Mouse (Mus musculus) kidney, embryonic 15.5 days (tissue): ENCODE data around the gene Ntng1. TPM values are rescaled to one million over a fixed set of nuclear protein-coding genes. Genes with fewer than 3 reads are reported as not detected.
"Not testable (repeated sequence)": the region's sequence is repeated elsewhere in the genome, so short reads cannot be mapped to it uniquely, and the experiment has no call there.

Source experiments
- ATAC-seq: fragments of 200-750 bp; cut with Nextera tagmentation; replicated peaks from 2 replicates; pipeline ENCODE4 v1.8.0; 2017; ENCODE audit warnings: moderate TSS enrichment; ENCODE audit not compliant: low FRiP score
- H3K27ac ChIP-seq: fragments of 300-500 bp; sonication (generic); 2 replicates; pipeline ENCODE4 v1.5.1; 2015; ENCODE audit warnings: mild to moderate bottlenecking, inconsistent platforms
- H3K27me3 ChIP-seq: fragments of 300-500 bp; sonication (generic); 2 replicates; pipeline ENCODE4 v1.6.1; 2015; ENCODE audit warnings: inconsistent platforms
- H3K36me3 ChIP-seq: fragments of 300-500 bp; sonication (generic); 2 replicates; pipeline ENCODE4 v1.6.1; 2015; ENCODE audit warnings: inconsistent platforms
- H3K4me1 ChIP-seq: fragments of 300-500 bp; sonication (generic); 2 replicates; pipeline ENCODE4 v1.6.1; 2015; ENCODE audit warnings: inconsistent platforms
- H3K4me2 ChIP-seq: fragments of 300-500 bp; sonication (generic); 2 replicates; pipeline ENCODE4 v1.6.1; 2015; ENCODE audit warnings: moderate library complexity, mild to moderate bottlenecking, inconsistent platforms
- H3K4me3 ChIP-seq: fragments of 300-500 bp; sonication (generic); replicated peaks from 2 replicates; pipeline ENCODE4 v1.5.1; 2015; ENCODE audit warnings: mild to moderate bottlenecking, inconsistent platforms
- H3K9ac ChIP-seq: fragments of 300-500 bp; sonication (generic); 2 replicates; pipeline ENCODE4 v1.6.1; 2015; ENCODE audit warnings: mild to moderate bottlenecking, inconsistent platforms
- H3K9me3 ChIP-seq: fragments of 300-500 bp; sonication (generic); replicated peaks from 2 replicates; pipeline ENCODE4 v1.6.1; 2016; ENCODE audit warnings: inconsistent platforms
- WGBS: fragments of 180-500 bp; shearing (Covaris S2); methylation state at CpG from one replicate; pipeline ENCODE4 v1.1.7; 2015; ENCODE audit warnings: mixed read lengths; 5-methylcytosine and 5-hydroxymethylcytosine counted together
- polyA plus RNA-seq: library from polyadenylated mRNA; unstranded; fragments of >200 nt; fragmentation: Nextera tagmentation; extraction: Ambion mirVana; gene quantifications from 2 replicates; pipeline ENCODE4 v1.2.1, GENCODE M21; 2015

The Ntng1 gene
- polyA plus RNA-seq, 1 experiment from 2014 or later = 4.1 TPM

- WGBS = 53% methylated on average over 2 of the region's 2 CpGs
- H3K36me3 ChIP-seq = no peaks in the 10 kb centered on the region
- no peak overlapping the region for H3K27ac ChIP-seq
- H3K9me3 ChIP-seq = no peaks in the 10 kb centered on the region
- H3K9ac ChIP-seq = no peak overlapping the region
- no peak overlapping the region for H3K4me3 ChIP-seq
- no peaks in the 10 kb centered on the region for H3K4me1 ChIP-seq
- H3K4me2 ChIP-seq = no peak overlapping the region
- ATAC-seq = no peak
- H3K27me3 ChIP-seq = no peaks in the 10 kb centered on the region
These were observed 339.7 kb downstream of the Ntng1 start for GRCm38 (mm10) chr3:109804145-109804544.

- Histone ChIP-seq H3K36me3 (no peaks in the 10 kb centered on the region), H3K4me3 (no peak overlapping the region), H3K9me3 (no peaks in the 10 kb centered on the region), H3K27ac (no peak overlapping the region), H3K9ac (no peak overlapping the region), H3K4me2 (no peak overlapping the region), H3K27me3 (no peaks in the 10 kb centered on the region), H3K4me1 (no peaks in the 10 kb centered on the region)
- WGBS = 36% methylated on average over 3 of the region's 3 CpGs
- ATAC-seq = peak; percentile 58; the same call in 1 of the 2 replicates
These were observed 340.2 kb downstream of the Ntng1 start for GRCm38 (mm10) chr3:109803616-109804015.

- Histone ChIP-seq H3K27ac (no peak overlapping the region), H3K4me1 (no peaks in the 10 kb centered on the region), H3K9me3 (no peaks in the 10 kb centered on the region), H3K4me3 (no peak overlapping the region), H3K27me3 (no peaks in the 10 kb centered on the region), H3K9ac (no peak overlapping the region), H3K4me2 (no peak overlapping the region), H3K36me3 (no peaks in the 10 kb centered on the region)
- ATAC-seq = no peak
- 88% methylated on average over 11 of the region's 11 CpGs for WGBS
These were observed 346.5 kb downstream of the Ntng1 start for GRCm38 (mm10) chr3:109797354-109797753.

DNA sequence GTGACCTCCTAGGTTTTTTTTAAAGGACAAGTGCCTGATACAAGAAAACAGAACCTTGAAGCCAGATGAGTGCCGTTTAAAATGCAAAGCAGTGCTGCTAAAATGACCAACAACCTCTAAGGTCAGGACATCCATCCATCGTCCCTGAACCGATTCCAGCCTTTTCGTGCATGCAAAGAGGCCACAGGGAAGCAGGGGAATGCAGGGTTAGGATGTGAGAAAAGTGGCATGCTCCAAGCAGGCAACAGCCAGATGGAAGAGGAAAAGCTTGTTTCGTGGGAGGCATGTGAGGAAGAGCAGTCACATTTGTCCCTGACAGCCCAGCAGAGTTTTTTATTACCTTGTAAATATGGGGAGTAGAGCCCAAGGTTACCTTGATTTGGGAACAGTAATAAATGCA, 360.6 kb downstream of the Ntng1 start:
- no peak for ATAC-seq
- peaks cover 15% of the 10 kb centered on the region for H3K4me1 ChIP-seq
- WGBS = 13% methylated on average over 5 of the region's 5 CpGs
- H3K9me3 ChIP-seq = no peaks in the 10 kb centered on the region
- no peak overlapping the region for H3K9ac ChIP-seq
- H3K27ac ChIP-seq = no peak overlapping the region
- H3K36me3 ChIP-seq = no peaks in the 10 kb centered on the region
- no peak overlapping the region for H3K4me3 ChIP-seq
- no peaks in the 10 kb centered on the region for H3K27me3 ChIP-seq
- H3K4me2 ChIP-seq = peak overlapping the region; percentile 90

DNA sequence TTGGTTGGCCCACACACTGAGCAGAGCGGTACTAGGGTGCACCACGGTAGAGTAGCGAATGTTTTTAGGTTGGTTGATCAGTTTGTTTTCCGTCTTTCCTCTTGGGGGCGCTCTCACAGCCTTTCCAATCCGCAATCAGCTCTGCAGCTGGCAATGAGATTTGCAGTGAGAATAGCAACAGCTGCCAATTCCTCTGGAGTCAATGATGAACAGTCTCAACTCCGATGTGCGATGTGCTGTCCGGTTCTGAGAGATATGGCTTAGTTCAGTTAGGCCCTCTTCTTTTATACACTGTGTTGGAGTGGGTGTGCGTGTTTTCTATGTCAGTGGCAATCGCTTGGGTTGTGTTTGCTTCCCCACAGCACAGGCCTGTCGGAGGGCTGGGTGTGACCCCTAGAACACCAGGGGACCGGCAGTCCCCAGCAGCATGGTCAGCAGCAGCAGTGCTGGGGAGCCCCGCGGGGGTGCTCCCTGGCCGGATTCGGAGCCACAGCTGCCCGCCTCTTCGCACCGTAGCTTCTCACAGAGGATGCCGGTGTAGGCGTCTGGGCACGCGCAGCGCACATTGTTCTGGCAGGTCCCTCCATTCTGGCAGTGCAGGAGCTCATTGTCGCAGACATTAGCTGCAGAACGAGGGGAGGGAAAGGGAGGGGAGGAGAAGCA, 361.4 kb downstream of the Ntng1 start:
- peak; percentile 85 for ATAC-seq
- no peaks in the 10 kb centered on the region for H3K36me3 ChIP-seq
- H3K9me3 ChIP-seq = no peaks in the 10 kb centered on the region
- peak overlapping the region; percentile 90 for H3K4me2 ChIP-seq
- H3K4me1 ChIP-seq = peaks cover 15% of the 10 kb centered on the region
- no peak overlapping the region for H3K27ac ChIP-seq
- 4% methylated on average over 27 of the region's 27 CpGs for WGBS
- H3K9ac ChIP-seq = 0 out of 2 replicates have a peak overlapping the region, but pooled peaks have one; percentile 38
- no peaks in the 10 kb centered on the region for H3K27me3 ChIP-seq
- H3K4me3 ChIP-seq = peak overlapping the region; percentile 44

- no peaks in the 10 kb centered on the region for H3K36me3 ChIP-seq
- peak overlapping the region; percentile 90 for H3K4me2 ChIP-seq
- H3K4me3 ChIP-seq = peak overlapping the region; percentile 44
- H3K9ac ChIP-seq = no peak overlapping the region
- H3K27me3 ChIP-seq = no peaks in the 10 kb centered on the region
- ATAC-seq = peak; percentile 14; the same call in 1 of the 2 replicates
- 63% methylated on average over 7 of the region's 7 CpGs for WGBS
- no peak overlapping the region for H3K27ac ChIP-seq
- H3K4me1 ChIP-seq = peaks cover 15% of the 10 kb centered on the region
- H3K9me3 ChIP-seq = no peaks in the 10 kb centered on the region
These were observed 361.9 kb downstream of the Ntng1 start for GRCm38 (mm10) chr3:109781917-109782288.

- Histone ChIP-seq H3K4me2 (no peak overlapping the region), H3K4me3 (no peak overlapping the region), H3K4me1 (no peaks in the 10 kb centered on the region), H3K27ac (no peak overlapping the region), H3K36me3 (no peaks in the 10 kb centered on the region), H3K9me3 (no peaks in the 10 kb centered on the region), H3K9ac (no peak overlapping the region), H3K27me3 (no peaks in the 10 kb centered on the region)
- WGBS = 34% methylated on average over 2 of the region's 2 CpGs
- 0 out of 2 replicates have a peak, but pooled peaks have one; percentile 52 for ATAC-seq
These were observed 368.6 kb downstream of the Ntng1 start for GRCm38 (mm10) chr3:109775200-109775599.

DNA sequence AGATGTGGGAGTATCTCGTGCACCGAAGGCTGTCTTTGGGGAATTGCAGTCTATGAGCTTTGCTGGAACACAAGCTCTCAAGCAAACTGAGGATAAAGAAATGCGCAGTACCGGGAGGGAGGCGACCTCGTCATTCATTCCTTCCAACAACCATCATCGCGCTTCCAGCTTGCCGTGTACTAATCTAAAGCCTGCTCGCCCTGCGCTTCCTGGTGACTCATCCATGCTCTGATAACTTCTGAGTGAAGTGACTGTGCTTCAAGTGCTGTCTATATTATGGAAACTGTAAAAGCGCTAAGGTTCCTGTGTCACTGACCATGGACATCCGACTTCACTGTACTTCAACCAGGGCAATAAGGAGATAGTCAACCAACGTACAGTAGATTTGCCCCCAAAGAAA, 371.7 kb downstream of the Ntng1 start:
- WGBS = 83% methylated on average over 14 of the region's 14 CpGs

GRCm38 (mm10) chr3:109766939-109767338, 376.9 kb downstream of the Ntng1 start:
- Histone ChIP-seq H3K4me1 (no peaks in the 10 kb centered on the region), H3K27me3 (no peaks in the 10 kb centered on the region), H3K9ac (no peak overlapping the region), H3K4me2 (no peak overlapping the region), H3K36me3 (no peaks in the 10 kb centered on the region), H3K9me3 (no peaks in the 10 kb centered on the region), H3K4me3 (no peak overlapping the region), H3K27ac (no peak overlapping the region)
- WGBS = 62% methylated on average over 3 of the region's 3 CpGs
- 0 out of 2 replicates have a peak, but pooled peaks have one; percentile 36 for ATAC-seq

More for the DNA sequence above, 371.7 kb downstream of the Ntng1 start:
- no peaks in the 10 kb centered on the region for H3K9me3 ChIP-seq
- no peaks in the 10 kb centered on the region for H3K4me1 ChIP-seq
- H3K27ac ChIP-seq = no peak overlapping the region
- H3K27me3 ChIP-seq = no peaks in the 10 kb centered on the region
- no peak overlapping the region for H3K4me2 ChIP-seq
- no peak overlapping the region for H3K4me3 ChIP-seq
- no peaks in the 10 kb centered on the region for H3K36me3 ChIP-seq
- no peak for ATAC-seq
- no peak overlapping the region for H3K9ac ChIP-seq

GRCm38 (mm10) chr3:109765608-109766007, 378.2 kb downstream of the Ntng1 start:
- Histone ChIP-seq H3K9me3 (no peaks in the 10 kb centered on the region), H3K9ac (no peak overlapping the region), H3K4me3 (no peak overlapping the region), H3K27me3 (no peaks in the 10 kb centered on the region), H3K36me3 (no peaks in the 10 kb centered on the region), H3K4me2 (no peak overlapping the region), H3K27ac (no peak overlapping the region), H3K4me1 (no peaks in the 10 kb centered on the region)
- 84% methylated on average over 2 of the region's 2 CpGs for WGBS
- ATAC-seq = no peak

DNA sequence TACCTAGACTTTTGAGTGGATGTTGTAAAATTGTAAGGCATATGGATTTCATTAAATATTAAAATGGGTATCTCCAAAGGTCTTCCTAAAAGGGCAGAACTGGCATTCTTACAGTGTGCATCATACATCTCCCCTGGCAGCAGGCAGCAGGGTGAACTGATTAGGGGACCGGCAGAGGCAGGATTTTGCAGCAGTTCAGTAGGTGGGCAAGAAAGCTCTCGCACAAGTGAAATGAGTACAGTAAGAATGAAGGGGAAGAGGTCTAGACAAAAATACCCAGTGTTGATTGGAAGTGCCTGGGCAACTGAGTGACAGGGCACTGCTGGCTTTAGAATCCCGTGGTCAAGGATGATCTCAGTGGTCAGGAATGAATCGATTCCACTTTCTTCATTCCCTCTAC, 378.7 kb downstream of the Ntng1 start:
- Histone ChIP-seq H3K36me3 (no peaks in the 10 kb centered on the region), H3K4me2 (no peak overlapping the region), H3K9ac (no peak overlapping the region), H3K27ac (no peak overlapping the region), H3K4me1 (no peaks in the 10 kb centered on the region), H3K4me3 (no peak overlapping the region), H3K9me3 (no peaks in the 10 kb centered on the region), H3K27me3 (no peaks in the 10 kb centered on the region)
- no peak for ATAC-seq
- 76% methylated on average over 4 of the region's 4 CpGs for WGBS

- ATAC-seq = no peak
- Histone ChIP-seq H3K36me3 (no peaks in the 10 kb centered on the region), H3K4me2 (no peak overlapping the region), H3K9ac (no peak overlapping the region), H3K4me1 (no peaks in the 10 kb centered on the region), H3K4me3 (no peak overlapping the region), H3K27me3 (no peaks in the 10 kb centered on the region), H3K9me3 (0 out of 2 replicates have a peak, but pooled peaks cover 2% of the 10 kb centered on the region), H3K27ac (no peak overlapping the region)
- 68% methylated on average over 2 of the region's 2 CpGs for WGBS
These were observed 387.4 kb downstream of the Ntng1 start for GRCm38 (mm10) chr3:109756426-109756825.

DNA sequence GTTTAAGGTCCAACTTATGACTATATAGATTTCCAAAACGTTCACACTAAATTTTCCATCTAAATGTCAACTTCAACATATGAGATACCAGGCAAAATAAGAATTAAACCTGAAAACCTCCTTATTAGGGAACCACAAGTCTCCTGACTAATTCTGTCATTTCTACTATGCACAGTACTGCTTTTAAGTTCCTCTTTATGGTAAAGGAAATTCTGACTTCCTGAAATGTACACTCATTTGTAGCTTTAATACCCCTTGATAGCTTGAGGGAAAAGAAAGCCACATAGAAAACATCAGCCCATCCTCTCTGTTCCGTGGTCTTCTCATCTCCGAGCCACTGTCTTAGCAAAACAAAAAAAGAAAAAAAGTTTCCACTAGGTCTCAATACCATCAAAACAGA, 396.2 kb downstream of the Ntng1 start:
- H3K27ac ChIP-seq, H3K4me3 ChIP-seq, H3K36me3 ChIP-seq, H3K27me3 ChIP-seq, H3K9me3 ChIP-seq, H3K4me1 ChIP-seq, ATAC-seq, H3K4me2 ChIP-seq, H3K9ac ChIP-seq: not testable (repeated sequence)
- WGBS = 72% methylated on average over 3 of the region's 3 CpGs
